Mouse (Mus musculus): ENCODE results near the gene Naa80.
A peak's percentile ranks its signal among the peaks of the same experiment; 100 is the strongest.

Naa80 gene

GRCm38 (mm10) chr9:107598385-107598784 lies 19.7 kb downstream of the Naa80 start:
- DNase-seq, result peak; percentile 83

DNA sequence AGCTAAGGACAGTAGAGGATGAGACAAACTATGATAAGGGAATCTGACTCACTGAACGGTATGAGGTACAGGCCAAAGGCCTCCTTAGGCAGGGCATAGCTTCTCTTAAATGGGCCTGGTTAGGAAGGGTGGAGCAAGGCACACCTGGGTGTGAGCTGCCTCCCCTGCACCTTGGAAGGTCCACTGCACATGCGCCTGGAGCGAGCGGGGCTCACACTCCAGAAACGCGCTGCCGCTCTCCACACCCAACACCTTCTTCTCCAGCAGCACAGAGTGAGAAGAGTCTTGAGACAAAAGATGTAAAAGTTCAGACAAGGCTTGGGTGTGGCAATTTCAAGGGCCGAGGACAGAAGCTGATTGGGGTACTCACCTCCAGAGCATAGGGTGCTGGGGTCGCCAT lies 20.7 kb downstream of the Naa80 start:
- DNase-seq, result no peak

DNA sequence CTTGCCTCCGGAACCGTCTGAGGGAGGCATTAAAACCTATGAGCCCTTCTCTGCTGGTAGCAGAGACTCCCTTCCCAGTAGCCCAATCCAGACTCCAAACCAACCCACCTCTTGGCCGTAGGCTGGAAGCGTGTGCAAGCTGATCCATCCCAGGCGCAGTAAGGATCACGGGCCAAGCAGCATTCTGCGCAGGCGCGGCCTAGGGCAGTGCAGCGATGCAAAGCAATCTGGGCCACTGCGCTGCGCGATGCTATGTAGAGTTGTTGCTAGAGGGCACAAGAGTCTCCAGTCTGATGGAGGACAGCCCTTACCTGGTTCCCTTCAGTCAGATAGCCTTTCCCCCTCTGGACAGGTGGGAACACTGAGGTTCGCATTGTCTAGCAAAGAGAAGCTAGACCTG lies 21.2 kb downstream of the Naa80 start:
- no peak for DNase-seq

- DNase-seq, result peak; percentile 78
Measured at GRCm38 (mm10) chr9:107600745-107601144, 22.1 kb downstream of the Naa80 start.

DNA sequence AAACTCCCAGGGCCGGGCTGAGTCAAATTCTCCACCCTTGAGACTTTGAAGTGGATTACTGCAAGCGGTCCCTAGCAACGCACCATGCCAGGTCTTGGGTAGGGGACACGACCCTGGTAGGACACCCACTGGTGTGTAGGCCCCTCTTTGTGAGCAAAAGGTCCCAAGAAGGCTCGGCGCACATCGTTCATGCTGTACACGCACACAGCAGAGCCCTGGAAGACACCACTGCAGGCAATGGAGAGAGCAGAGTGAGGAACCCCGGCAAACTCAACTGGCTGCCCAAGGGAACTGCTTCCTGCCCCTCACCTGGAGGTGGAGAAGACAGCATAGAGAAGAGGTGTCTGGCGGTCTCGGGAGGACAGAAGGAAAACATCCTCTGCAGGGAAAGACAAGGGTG lies 22.6 kb downstream of the Naa80 start:
- no peak for DNase-seq

GRCm38 (mm10) chr9:107602068-107602648 lies 23.5 kb downstream of the Naa80 start:
- DNase-seq, result peak; percentile 93

GRCm38 (mm10) chr9:107603251-107603650 lies 24.6 kb downstream of the Naa80 start:
- DNase-seq, result no peak

GRCm38 (mm10) chr9:107605041-107605661 lies 26.5 kb downstream of the Naa80 start:
- DNase-seq, result peak; percentile 79

DNA sequence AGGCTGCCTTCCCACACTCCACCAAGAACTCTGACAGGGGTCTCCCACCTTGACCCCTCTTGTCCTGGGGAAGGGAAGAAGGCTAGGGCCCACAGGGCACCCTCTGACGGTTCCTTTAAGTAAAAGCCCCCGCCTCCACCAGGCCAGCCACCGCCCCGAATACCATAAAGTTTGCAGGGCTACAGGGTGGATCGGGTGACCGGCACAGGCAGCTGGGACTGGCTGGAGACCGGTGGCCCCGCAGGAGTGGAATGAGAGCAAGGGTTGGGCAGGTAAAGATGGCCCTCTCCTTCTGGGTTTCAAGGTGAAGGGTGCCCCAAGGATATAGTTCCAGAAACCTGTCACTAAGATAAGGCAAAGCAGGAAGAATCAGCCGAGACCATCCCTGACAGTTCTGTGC lies 27.9 kb downstream of the Naa80 start:
- DNase-seq, result peak; percentile 69

DNA sequence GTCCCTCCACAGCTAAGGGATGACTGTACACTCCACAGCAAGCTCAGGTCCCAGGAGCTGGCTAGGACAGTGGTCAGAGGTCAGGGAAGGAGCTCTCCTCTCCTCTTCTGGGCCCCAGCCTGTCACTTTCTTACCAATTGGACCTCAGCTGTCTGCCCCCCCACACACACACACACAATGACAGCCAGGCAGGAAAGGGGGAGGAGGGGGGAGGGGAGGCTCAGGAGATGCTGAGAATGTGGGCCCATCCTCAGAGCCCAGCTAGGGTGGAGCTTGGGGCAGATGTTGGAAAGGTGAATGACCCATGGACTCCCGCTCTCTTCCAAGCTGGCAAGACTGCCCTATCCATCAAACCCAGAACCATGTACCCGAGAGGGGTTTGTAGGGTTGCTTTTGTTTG lies 28.3 kb downstream of the Naa80 start:
- no peak for DNase-seq

- no peak for DNase-seq
Measured at GRCm38 (mm10) chr9:107607653-107608245, 29.1 kb downstream of the Naa80 start.

DNA sequence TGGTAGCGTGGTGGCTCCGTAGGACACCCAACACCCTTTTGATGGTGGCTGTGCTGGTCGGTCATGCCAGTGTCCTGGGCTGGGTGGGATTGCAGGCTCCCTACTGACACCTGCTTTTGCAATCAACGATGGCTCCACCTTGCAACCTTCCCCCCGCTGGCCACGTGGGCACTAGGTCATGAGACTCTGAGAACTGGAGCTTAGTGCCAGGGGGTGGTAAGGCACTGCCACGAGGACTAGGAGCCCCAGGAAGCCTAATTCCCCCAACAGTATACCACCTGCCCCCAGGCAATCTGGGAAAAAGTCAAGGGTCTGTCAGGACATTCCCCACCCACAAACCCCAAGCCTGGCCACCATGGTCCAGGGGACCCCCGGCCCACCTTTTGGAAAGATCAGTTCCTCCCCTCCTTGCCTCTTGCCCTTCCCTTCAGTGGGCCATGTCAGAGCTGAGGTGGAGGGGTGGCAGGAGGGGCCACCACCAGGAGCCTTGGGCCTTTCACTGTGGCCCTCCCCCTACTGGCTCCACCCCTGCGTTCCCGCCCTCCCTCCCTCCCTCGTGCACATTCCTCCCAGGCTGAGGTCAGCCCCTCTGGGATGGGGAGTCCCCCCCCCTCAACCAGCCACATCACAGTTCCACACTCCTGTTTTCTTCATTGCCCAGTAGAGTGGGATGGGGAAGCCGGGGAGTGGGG lies 30.2 kb downstream of the Naa80 start, which contains the start of gene Sema3b:
Gene Sema3b, minus strand, starts transcription at position 489 of the 692 bp plus-strand sequence.
- DNase-seq, result no peak

DNA sequence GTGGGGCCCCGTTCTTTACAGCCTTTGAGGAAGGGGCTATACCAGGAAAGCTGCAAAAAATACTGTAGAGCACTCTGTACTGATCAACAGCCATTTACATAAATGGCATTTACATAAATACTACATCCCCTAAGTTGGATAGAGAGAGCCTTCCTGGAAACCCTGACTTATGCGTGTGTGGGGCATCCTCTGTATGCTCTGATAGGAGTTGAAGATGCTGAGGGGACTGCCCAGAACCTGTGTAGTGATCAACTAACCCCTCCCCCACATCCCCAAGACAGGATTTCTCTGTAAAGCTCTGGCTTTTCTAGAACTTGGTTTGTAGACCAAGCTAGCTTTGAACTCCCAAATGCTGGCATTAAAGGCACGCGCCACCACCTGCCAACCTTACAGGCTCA lies 30.7 kb downstream of the Naa80 start:
- DNase-seq, result no peak

DNA sequence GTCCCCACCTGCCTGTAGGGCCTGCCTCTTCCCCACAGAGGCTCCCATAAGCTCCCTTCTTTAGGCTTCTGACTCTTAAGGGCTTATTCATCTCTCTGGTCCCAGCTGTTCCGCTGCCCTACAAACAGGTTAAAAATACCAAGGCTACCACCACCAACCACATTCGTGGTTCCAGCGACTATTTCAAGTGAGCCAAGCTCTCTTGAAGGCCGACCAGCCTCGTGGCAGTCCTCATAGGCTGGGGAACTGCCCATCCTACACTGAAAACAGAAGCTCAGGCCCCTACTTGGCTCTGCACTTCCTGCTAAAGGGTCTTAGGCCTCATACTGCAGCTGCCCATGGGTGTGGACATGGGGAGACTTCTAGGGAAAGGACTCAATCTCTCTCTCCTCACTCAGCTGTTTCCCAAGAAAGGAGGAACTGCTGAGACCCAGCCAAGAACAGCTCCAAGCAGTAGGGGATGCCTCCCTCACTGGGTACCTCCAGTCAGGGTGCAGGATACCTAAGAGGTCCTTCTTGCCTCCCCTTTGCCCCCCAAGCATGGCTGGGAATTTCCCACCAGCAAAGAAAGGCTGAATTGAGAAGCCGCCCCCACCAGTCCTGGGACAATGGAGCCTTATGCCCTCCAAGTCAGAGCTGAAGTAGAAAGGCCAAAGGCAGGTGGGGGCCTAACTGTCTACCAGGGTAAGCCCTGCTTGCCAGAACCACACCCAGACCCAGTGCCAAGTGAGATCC lies 32.9 kb downstream of the Naa80 start:
- no peak for DNase-seq

GRCm38 (mm10) chr9:107612191-107612944 lies 33.7 kb downstream of the Naa80 start:
- peak; percentile 98 for DNase-seq

- no peak for DNase-seq
Measured at GRCm38 (mm10) chr9:107612945-107613569, 34.4 kb downstream of the Naa80 start.

GRCm38 (mm10) chr9:107615035-107615434 lies 36.3 kb downstream of the Naa80 start:
- no peak for DNase-seq

GRCm38 (mm10) chr9:107617461-107617860 lies 38.8 kb downstream of the Naa80 start:
- no peak for DNase-seq

- DNase-seq, result no peak
Measured at GRCm38 (mm10) chr9:107618098-107618497, 39.4 kb downstream of the Naa80 start.

GRCm38 (mm10) chr9:107618778-107619545 lies 40.3 kb downstream of the Naa80 start:
- peak; percentile 93 for DNase-seq

DNA sequence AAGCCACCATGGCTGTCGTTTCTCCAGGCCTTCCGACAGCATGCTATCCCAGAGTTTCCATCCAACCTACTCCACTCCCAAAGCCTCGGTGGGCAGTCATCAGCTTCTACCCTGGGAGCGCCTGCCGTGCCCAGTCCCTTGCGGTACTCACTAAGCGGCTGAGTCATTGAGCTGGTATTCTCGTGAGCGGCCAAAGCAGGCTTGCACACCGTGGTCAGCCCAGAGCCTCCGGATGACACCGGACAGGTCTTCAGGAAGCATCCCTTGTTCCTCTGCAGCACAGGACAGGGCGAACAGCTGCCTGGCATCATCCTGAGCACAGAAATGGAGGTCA lies 40.8 kb downstream of the Naa80 start:
- DNase-seq, result peak; percentile 41

Measured in kidney, adult 9 months (tissue).